Mouse (Mus musculus): ENCODE data around the gene Slfn8.

Slfn8 gene

GRCm38 (mm10) chr11:83020621-83021020, at the start of gene Slfn8:
Slfn8 (minus strand) TSS chr11:83020810.
- in situ Hi-C loops (cut with MboI; ENCODE audit: low pct_unique_long_range_greater_than_20kb in 1 of 2, low sequenced_read_pairs in 2 of 2, unreplicated experiment in 1 of 2), result no loop called here

- in situ Hi-C loops (cut with MboI; ENCODE audit: low pct_unique_long_range_greater_than_20kb in 1 of 2, low sequenced_read_pairs in 2 of 2, unreplicated experiment in 1 of 2), result no loop called here
These were observed 47.5 kb upstream of the Slfn8 start for GRCm38 (mm10) chr11:83067982-83068694.

- in situ Hi-C loops (cut with MboI; ENCODE audit: low pct_unique_long_range_greater_than_20kb in 1 of 2, low sequenced_read_pairs in 2 of 2, unreplicated experiment in 1 of 2), result no loop called here
These were observed 46.3 kb upstream of the Slfn8 start for GRCm38 (mm10) chr11:83066640-83067531.

GRCm38 (mm10) chr11:83065441-83066344, 45.1 kb upstream of the Slfn8 start:
- in situ Hi-C loops (cut with MboI; ENCODE audit: low pct_unique_long_range_greater_than_20kb in 1 of 2, low sequenced_read_pairs in 2 of 2, unreplicated experiment in 1 of 2), result no loop called here

- in situ Hi-C loops (cut with MboI; ENCODE audit: low pct_unique_long_range_greater_than_20kb in 1 of 2, low sequenced_read_pairs in 2 of 2, unreplicated experiment in 1 of 2), result no loop called here
These were observed 44.3 kb upstream of the Slfn8 start, which contains the start of gene Slfn2 for GRCm38 (mm10) chr11:83064946-83065345. Slfn2 (plus strand) TSS chr11:83065112.

- in situ Hi-C loops (cut with MboI; ENCODE audit: low pct_unique_long_range_greater_than_20kb in 1 of 2, low sequenced_read_pairs in 2 of 2, unreplicated experiment in 1 of 2), result no loop called here
These were observed 43.3 kb upstream of the Slfn8 start for GRCm38 (mm10) chr11:83063941-83064349.

- in situ Hi-C loops (cut with MboI; ENCODE audit: low pct_unique_long_range_greater_than_20kb in 1 of 2, low sequenced_read_pairs in 2 of 2, unreplicated experiment in 1 of 2), result no loop called here
These were observed 42.5 kb upstream of the Slfn8 start for GRCm38 (mm10) chr11:83063126-83063525.

GRCm38 (mm10) chr11:83061806-83062205, 41.2 kb upstream of the Slfn8 start:
- in situ Hi-C loops (cut with MboI; ENCODE audit: low pct_unique_long_range_greater_than_20kb in 1 of 2, low sequenced_read_pairs in 2 of 2, unreplicated experiment in 1 of 2), result no loop called here

- in situ Hi-C loops (cut with MboI; ENCODE audit: low pct_unique_long_range_greater_than_20kb in 1 of 2, low sequenced_read_pairs in 2 of 2, unreplicated experiment in 1 of 2), result no loop called here
These were observed 39.9 kb upstream of the Slfn8 start for GRCm38 (mm10) chr11:83060412-83061020.

- in situ Hi-C loops (cut with MboI; ENCODE audit: low pct_unique_long_range_greater_than_20kb in 1 of 2, low sequenced_read_pairs in 2 of 2, unreplicated experiment in 1 of 2), result no loop called here
These were observed 37.3 kb upstream of the Slfn8 start for GRCm38 (mm10) chr11:83057863-83058262.

GRCm38 (mm10) chr11:83045642-83046041, 25.0 kb upstream of the Slfn8 start:
- in situ Hi-C loops (cut with MboI; ENCODE audit: low pct_unique_long_range_greater_than_20kb in 1 of 2, low sequenced_read_pairs in 2 of 2, unreplicated experiment in 1 of 2), result loop anchor here in 1 of 2 experiments (25.0 kb wide), 1 partner anchor 142 kb away; the partner anchor contains the start of genes Slfn3 and Slfn4

- in situ Hi-C loops (cut with MboI; ENCODE audit: low pct_unique_long_range_greater_than_20kb in 1 of 2, low sequenced_read_pairs in 2 of 2, unreplicated experiment in 1 of 2), result loop anchor here in 1 of 2 experiments (25.0 kb wide), 1 partner anchor 143 kb away; the partner anchor contains the start of genes Slfn3 and Slfn4
These were observed 23.3 kb upstream of the Slfn8 start for GRCm38 (mm10) chr11:83043891-83044290.

GRCm38 (mm10) chr11:83041000-83041399, 20.4 kb upstream of the Slfn8 start:
- in situ Hi-C loops (cut with MboI; ENCODE audit: low pct_unique_long_range_greater_than_20kb in 1 of 2, low sequenced_read_pairs in 2 of 2, unreplicated experiment in 1 of 2), result loop anchor here in 1 of 2 experiments (25.0 kb wide), 1 partner anchor 146 kb away; the partner anchor contains the start of genes Slfn3 and Slfn4

- in situ Hi-C loops (cut with MboI; ENCODE audit: low pct_unique_long_range_greater_than_20kb in 1 of 2, low sequenced_read_pairs in 2 of 2, unreplicated experiment in 1 of 2), result loop anchor here in 1 of 2 experiments (25.0 kb wide), 1 partner anchor 147 kb away; the partner anchor contains the start of genes Slfn3 and Slfn4
These were observed 19.7 kb upstream of the Slfn8 start for GRCm38 (mm10) chr11:83040325-83040724.

GRCm38 (mm10) chr11:83039796-83040195, 19.2 kb upstream of the Slfn8 start:
- in situ Hi-C loops (cut with MboI; ENCODE audit: low pct_unique_long_range_greater_than_20kb in 1 of 2, low sequenced_read_pairs in 2 of 2, unreplicated experiment in 1 of 2), result loop anchor here in 1 of 2 experiments (25.0 kb wide), 1 partner anchor 148 kb away; the partner anchor contains the start of genes Slfn3 and Slfn4

- in situ Hi-C loops (cut with MboI; ENCODE audit: low pct_unique_long_range_greater_than_20kb in 1 of 2, low sequenced_read_pairs in 2 of 2, unreplicated experiment in 1 of 2), result loop anchor here in 1 of 2 experiments (25.0 kb wide), 1 partner anchor 148 kb away; the partner anchor contains the start of genes Slfn3 and Slfn4
These were observed 18.5 kb upstream of the Slfn8 start for GRCm38 (mm10) chr11:83039156-83039555.

- in situ Hi-C loops (cut with MboI; ENCODE audit: low pct_unique_long_range_greater_than_20kb in 1 of 2, low sequenced_read_pairs in 2 of 2, unreplicated experiment in 1 of 2), result loop anchor here in 1 of 2 experiments (25.0 kb wide), 1 partner anchor 149 kb away; the partner anchor contains the start of genes Slfn3 and Slfn4
These were observed 18.1 kb upstream of the Slfn8 start for GRCm38 (mm10) chr11:83038686-83039085.
